Mouse (Mus musculus) ES-E14 (cell line): ENCODE measurements around the gene Gimap1. TPM values are rescaled to one million over a fixed set of nuclear protein-coding genes. Genes with fewer than 3 reads are reported as not detected.

Experiments used
- DNase-seq: peaks from one replicate; pipeline ENCODE4 v3.0.0-alpha.2; 2013; ENCODE audit warnings: low read depth, low spot score
- H3K27ac ChIP-seq: 2 replicates; pipeline ENCODE4 v1.5.1; 2012; ENCODE audit warnings: low read depth, mild to moderate bottlenecking, low read length, moderate library complexity, mixed read lengths; ENCODE audit not compliant: poor library complexity, insufficient read depth, severe bottlenecking
- H3K36me3 ChIP-seq: 2 replicates; pipeline ENCODE4 v1.6.1; 2012; ENCODE audit warnings: mild to moderate bottlenecking, low read length, moderate library complexity, mixed read lengths; ENCODE audit not compliant: control insufficient read depth, poor library complexity, insufficient read depth, severe bottlenecking
- H3K4me1 ChIP-seq, 2 experiments: fragments of 150-350 bp in 1 of 2; sonication (generic) in 1 of 2; 2 replicates each; pipeline ENCODE4 v1.6.1; 2012; ENCODE audit warnings: low read length in 2 of 2, mild to moderate bottlenecking in 1 of 2, mixed read lengths in 1 of 2; ENCODE audit not compliant: control insufficient read depth in 2 of 2, insufficient read depth in 2 of 2, poor library complexity in 1 of 2
- H3K4me3 ChIP-seq, 2 experiments: fragments of 150-350 bp in 1 of 2; sonication (generic) in 1 of 2; 2 replicates each; pipeline ENCODE4 v1.5.1; 2012; ENCODE audit warnings: low read length in 2 of 2, low read depth in 1 of 2, mild to moderate bottlenecking in 1 of 2, mixed read lengths in 1 of 2; ENCODE audit not compliant: insufficient read depth in 1 of 2, poor library complexity in 1 of 2, severe bottlenecking in 1 of 2
- H3K9ac ChIP-seq: 2 replicates; pipeline ENCODE4 v1.6.1; 2012; ENCODE audit warnings: low read depth, mild to moderate bottlenecking, low read length, mixed read lengths; ENCODE audit not compliant: poor library complexity, insufficient read depth, severe bottlenecking
- H3K9me3 ChIP-seq: fragments of 150-350 bp; sonication (generic); 2 replicates; pipeline ENCODE4 v1.6.1; 2012; ENCODE audit warnings: low read depth, mild to moderate bottlenecking, low read length; ENCODE audit not compliant: control insufficient read depth, insufficient read depth
- CHD2 ChIP-seq: IDR thresholded peaks from 2 replicates; pipeline ENCODE4 v1.6.1; 2014; ENCODE audit warnings: mild to moderate bottlenecking, low read depth, low read length, inconsistent platforms
- HCFC1 ChIP-seq: IDR thresholded peaks from 2 replicates; pipeline ENCODE4 v1.6.1; 2012; ENCODE audit warnings: low read length, inconsistent platforms, borderline replicate concordance; ENCODE audit not compliant: insufficient read depth
- MAFK ChIP-seq: IDR thresholded peaks from 2 replicates; pipeline ENCODE4 v1.6.1; 2014; ENCODE audit warnings: mild to moderate bottlenecking, low read depth, low read length, inconsistent platforms; ENCODE audit not compliant: insufficient read depth
- ZC3H11A ChIP-seq: IDR thresholded peaks from 2 replicates; pipeline ENCODE4 v1.6.1; 2012; ENCODE audit warnings: low read depth, mild to moderate bottlenecking, inconsistent platforms, low read length, borderline replicate concordance
- ZNF384 ChIP-seq: IDR thresholded peaks from 2 replicates; pipeline ENCODE4 v1.6.1; 2012; ENCODE audit warnings: low read depth, low read length, inconsistent platforms
- in situ Hi-C, 2 experiments: fragments of 600-800 bp; cut with MboI; formaldehyde crosslinking; loops; one replicate each; pipeline ENCODE4 v1.15.1; 2025; ENCODE audit warnings: low sequenced_read_pairs in 2 of 2, inconsistent platforms in 1 of 2; ENCODE audit not compliant: unreplicated experiment in 2 of 2
- total RNA-seq: library from RNA; depleted of rRNA; stranded (reverse); fragments of 300-350 nt; gene quantifications from 2 replicates; pipeline ENCODE4 v1.2.3, GENCODE M21; 2012

Gimap1 gene
- total RNA-seq, 1 experiment, result 0.58 TPM

- Histone ChIP-seq H3K36me3 (no peaks in the 10 kb centered on the region), H3K4me1 (no peaks in the 10 kb centered on the region), H3K4me3 (no peak overlapping the region), H3K27ac (no peak overlapping the region), H3K9me3 (no peaks in the 10 kb centered on the region), H3K9ac (no peak overlapping the region)
- in situ Hi-C loops, result no loop called here
- TF ChIP-seq CHD2 (no peak), ZC3H11A (no peak), ZNF384 (no peak)
- no peak for DNase-seq
Measured at GRCm38 (mm10) chr6:48723468-48723867, 15.4 kb upstream of the Gimap1 start.

- Histone ChIP-seq H3K36me3 (no peaks in the 10 kb centered on the region), H3K4me1 (no peaks in the 10 kb centered on the region), H3K9ac (no peak overlapping the region), H3K4me3 (no peak overlapping the region), H3K9me3 (no peaks in the 10 kb centered on the region), H3K27ac (no peak overlapping the region)
- no peak for TF ChIP-seq MAFK
- TF ChIP-seq ZNF384, result no peak
- TF ChIP-seq HCFC1, result no peak
- no peak for TF ChIP-seq ZC3H11A
- no peak for TF ChIP-seq CHD2
- no peak for DNase-seq
- in situ Hi-C loops, result no loop called here
Measured at GRCm38 (mm10) chr6:48725476-48725875, 13.4 kb upstream of the Gimap1 start.

- no peaks in the 10 kb centered on the region for H3K4me1 ChIP-seq
- no peak overlapping the region for H3K9ac ChIP-seq
- in situ Hi-C loops, result no loop called here
- H3K27ac ChIP-seq, result no peak overlapping the region
- no peak for DNase-seq
- H3K4me3 ChIP-seq, result no peak overlapping the region
- no peaks in the 10 kb centered on the region for H3K36me3 ChIP-seq
- H3K9me3 ChIP-seq, result no peaks in the 10 kb centered on the region
- TF ChIP-seq ZC3H11A (no peak), MAFK (no peak), CHD2 (no peak), HCFC1 (no peak), ZNF384 (no peak)
Measured at GRCm38 (mm10) chr6:48727761-48728160, 11.1 kb upstream of the Gimap1 start.

GRCm38 (mm10) chr6:48732864-48733304, 6.0 kb upstream of the Gimap1 start:
- Histone ChIP-seq H3K4me1 (no peaks in the 10 kb centered on the region), H3K4me3 (no peak overlapping the region), H3K27ac (no peak overlapping the region), H3K9ac (no peak overlapping the region), H3K36me3 (no peaks in the 10 kb centered on the region), H3K9me3 (no peaks in the 10 kb centered on the region)
- no peak for TF ChIP-seq HCFC1
- no peak for TF ChIP-seq CHD2
- no peak for TF ChIP-seq ZNF384
- TF ChIP-seq MAFK, result no peak
- TF ChIP-seq ZC3H11A, result no peak
- DNase-seq, result no peak
- in situ Hi-C loops, result no loop called here

GRCm38 (mm10) chr6:48733660-48734059, 5.2 kb upstream of the Gimap1 start:
- Histone ChIP-seq H3K9me3 (no peaks in the 10 kb centered on the region), H3K4me3 (no peak overlapping the region), H3K9ac (no peak overlapping the region), H3K4me1 (no peaks in the 10 kb centered on the region), H3K36me3 (no peaks in the 10 kb centered on the region), H3K27ac (no peak overlapping the region)
- TF ChIP-seq MAFK (no peak), CHD2 (no peak), ZC3H11A (no peak), ZNF384 (no peak)
- in situ Hi-C loops, result no loop called here
- DNase-seq, result no peak
